Comparison of ENCODE assay signal across 9 mouse cellular contexts in genomic region chr11:96644969-96645368, GRCm38 (mm10).
DNase-seq lines count a peak whose midpoint lies in the region; ATAC-seq and TF ChIP-seq lines count a peak whose summit lies in the region.
"Had no signal": no experiment of that assay in that cellular context is flagged by ENCODE, and none has a peak within 500 bp of the region (broad histone marks: within the 10 kb centered on the region; RNA-seq: fewer than 3 reads in every experiment).

No protein-coding gene starts in this region.

- peak; percentile 17 for DNase-seq in liver, adult 2 months (ENCODE audit: extremely low read depth, low read depth, low spot score)
- DNase-seq in liver, result no peak
- no peak for DNase-seq in hindbrain, embryonic 14.5 days (ENCODE audit: low spot score)
- DNase-seq in urinary bladder, adult 18-20 months (ENCODE audit: low spot score in 2 of 2), result no peak
- DNase-seq: cerebellum, adult 9-10 months; thymus, postnatal 25 days had no signal

- ATAC-seq in hindbrain, embryonic 14.5 days (ENCODE audit: low FRiP score), result no peak
- no peak for ATAC-seq in kidney, embryonic 15.5 days (replicated peaks; ENCODE audit: low FRiP score)
- no peak for ATAC-seq in megakaryocyte-erythroid progenitor cell, adult 5-6 weeks (replicated peaks; ENCODE audit: low FRiP score, low TSS enrichment, poor library complexity, severe bottlenecking)

- no peaks in the 10 kb centered on the region for H3K36me3 ChIP-seq in liver, adult 2 months (ENCODE audit: control insufficient read depth, insufficient read depth, low read length)
- no peaks in the 10 kb centered on the region for H3K36me3 ChIP-seq in hindbrain, embryonic 14.5 days (replicated peaks; ENCODE audit: control insufficient read depth, insufficient read depth)
- no peaks in the 10 kb centered on the region for H3K36me3 ChIP-seq in kidney, embryonic 15.5 days

- H3K9ac ChIP-seq in liver, adult 2 months (ENCODE audit: low read depth, low read length), result no peak overlapping the region
- H3K9ac ChIP-seq in hindbrain, embryonic 14.5 days, result no peak overlapping the region
- no peak overlapping the region for H3K9ac ChIP-seq in kidney, embryonic 15.5 days

- no peaks in the 10 kb centered on the region; the same call in 1 of the 2 replicates for H3K4me1 ChIP-seq in liver, adult 2 months (ENCODE audit: control insufficient read depth, insufficient read depth, low read length)
- peaks cover 30% of the 10 kb centered on the region for H3K4me1 ChIP-seq in hindbrain, embryonic 14.5 days (replicated peaks; ENCODE audit: control insufficient read depth, insufficient read depth, low read length)
- peaks cover 53% of the 10 kb centered on the region for H3K4me1 ChIP-seq in kidney, embryonic 15.5 days
- H3K4me1 ChIP-seq in olfactory bulb, adult 2 months (ENCODE audit: control insufficient read depth, insufficient read depth, low read length), result peaks cover 9% of the 10 kb centered on the region

- H3K27ac ChIP-seq in liver, adult 2 months (replicated peaks; ENCODE audit: insufficient read depth, low read depth, low read length), result peak overlapping the region; percentile 23
- H3K27ac ChIP-seq in hindbrain, embryonic 14.5 days, result peak overlapping the region; percentile 79
- H3K27ac ChIP-seq in kidney, embryonic 15.5 days, result peak overlapping the region; percentile 77
- peak overlapping the region; percentile 32; the same call in 1 of the 2 replicates for H3K27ac ChIP-seq in olfactory bulb, adult 2 months (ENCODE audit: insufficient read depth, low read depth, low read length)

- 74% methylated on average over 7 of the region's 7 CpGs for WGBS in liver, adult 2 months
- WGBS in hindbrain, embryonic 14.5 days, result 63% methylated on average over 7 of the region's 7 CpGs
- WGBS in kidney, embryonic 15.5 days, result 28% methylated on average over 7 of the region's 7 CpGs
- 69% methylated on average over 7 of the region's 7 CpGs for WGBS in olfactory bulb, adult 2 months

- no peak for TF ChIP-seq CTCF in liver, adult 2 months (IDR thresholded peaks at IDR 0.05; ENCODE audit: low read depth, low read length)
- no peak for TF ChIP-seq CTCF in olfactory bulb, adult 2 months (IDR thresholded peaks at IDR 0.05; ENCODE audit: insufficient read depth, low read depth, low read length)

- no peak overlapping the region for H3K4me3 ChIP-seq in liver, adult 2 months (ENCODE audit: insufficient read depth, low read depth, low read length)
- H3K4me3 ChIP-seq in hindbrain, embryonic 14.5 days (replicated peaks; ENCODE audit: low read length), result no peak overlapping the region
- H3K4me3 ChIP-seq in kidney, embryonic 15.5 days (replicated peaks), result no peak overlapping the region
- H3K4me3 ChIP-seq in olfactory bulb, adult 2 months (ENCODE audit: insufficient read depth, low read depth, low read length), result no peak overlapping the region

- H3K79me2 ChIP-seq in liver, adult 2 months (ENCODE audit: control insufficient read depth, insufficient read depth, low read length), result no peaks in the 10 kb centered on the region

- H3K9me3 ChIP-seq in hindbrain, embryonic 14.5 days (ENCODE audit: control insufficient read depth, low read length), result no peaks in the 10 kb centered on the region
- no peaks in the 10 kb centered on the region for H3K9me3 ChIP-seq in kidney, embryonic 15.5 days (replicated peaks)

- H3K4me2 ChIP-seq in hindbrain, embryonic 14.5 days (replicated peaks), result no peak overlapping the region
- H3K4me2 ChIP-seq in kidney, embryonic 15.5 days, result no peak overlapping the region

- no peak for TF ChIP-seq POLR2A in liver, adult 2 months (IDR thresholded peaks at IDR 0.05; ENCODE audit: extremely low read depth, insufficient read depth, low read length)
- TF ChIP-seq POLR2A in olfactory bulb, adult 2 months (IDR thresholded peaks at IDR 0.05; ENCODE audit: insufficient read depth, low read depth, low read length), result no peak

- no peaks in the 10 kb centered on the region for H3K27me3 ChIP-seq in liver, adult 2 months (ENCODE audit: control insufficient read depth, insufficient read depth, low read length)
- H3K27me3 ChIP-seq in hindbrain, embryonic 14.5 days (ENCODE audit: control insufficient read depth, insufficient read depth, low read length), result no peaks in the 10 kb centered on the region
- H3K27me3 ChIP-seq in kidney, embryonic 15.5 days, result no peaks in the 10 kb centered on the region

Comparison
In these comparisons a context has a peak if more than half of its experiments do, and no peak if none do; other contexts are left out.
1. H3K27ac ChIP-seq: peak in every context shown above with its lines; median percentile 79 in hindbrain, embryonic 14.5 days; 77 in kidney, embryonic 15.5 days; 32 in olfactory bulb, adult 2 months; 23 in liver, adult 2 months.